Mouse (Mus musculus) C3H10T1/2 (cell line): ENCODE data around the gene Csdc2. TPM values are rescaled to one million over a fixed set of nuclear protein-coding genes. Genes with fewer than 3 reads are reported as not detected.

Source experiments
- polyA plus RNA-seq, 2 experiments: library from polyadenylated mRNA; unstranded; fragments of >200 nt; fragmentation: generic; extraction: Trizol; gene quantifications; one replicate each; pipeline ENCODE4 v1.2.1; 2012; ENCODE audit warnings: missing spikeins in 2 of 2

Gene Csdc2
- polyA plus RNA-seq, result 1 to 10 TPM in 1 of 2 experiments, under 1 TPM in 1; 0.05 to 2.0 TPM

GRCm38 (mm10) chr15:81936679-81937078 lies at the start of gene Csdc2:
TSS of gene Csdc2 (plus strand) at chr15:81936759.

GRCm38 (mm10) chr15:81925760-81926445 lies 10.7 kb upstream of the Csdc2 start, which contains the start of gene Polr3h:
TSS of gene Polr3h (minus strand) at chr15:81926240.

GRCm38 (mm10) chr15:81960171-81961077 lies 23.9 kb downstream of the Csdc2 start, which contains the start of gene Pmm1:
TSS of gene Pmm1 (minus strand) at chr15:81960930.

GRCm38 (mm10) chr15:81980321-81980720 lies 43.8 kb downstream of the Csdc2 start, which contains the start of gene 1700029P11Rik:
TSS of gene 1700029P11Rik (plus strand) at chr15:81980540.

GRCm38 (mm10) chr15:81987646-81988045 lies 51.1 kb downstream of the Csdc2 start, which contains the start of gene Xrcc6:
TSS of gene Xrcc6 (plus strand) at chr15:81987835.

Other genes with a start within 250 kb of the Csdc2 start
- 1 to 10 TPM in 1 of 2 experiments, under 1 TPM in 1; 0.32 to 6.5 TPM for gene Chadl, start 239.5 kb upstream of the Csdc2 start, polyA plus RNA-seq
- gene Zc3h7b, start 191.7 kb upstream of the Csdc2 start, polyA plus RNA-seq, result 10 to 100 TPM; 14.3 to 57.3 TPM
- 100 to 1,000 TPM in 1 of 2 experiments, 10 to 100 TPM in 1; 95.4 to 107 TPM for gene Rangap1, start 191.2 kb upstream of the Csdc2 start, polyA plus RNA-seq
- 100 to 1,000 TPM in 1 of 2 experiments, 10 to 100 TPM in 1; 13.0 to 103 TPM for gene Tef, start 134.3 kb upstream of the Csdc2 start, polyA plus RNA-seq
- 10 to 100 TPM in 1 of 2 experiments, 1 to 10 TPM in 1; 4.6 to 27.0 TPM for gene Tob2, start 78.0 kb upstream of the Csdc2 start, polyA plus RNA-seq
- 100 to 1,000 TPM in 1 of 2 experiments, 10 to 100 TPM in 1; 74.6 to 139 TPM for gene Phf5a, start 64.8 kb upstream of the Csdc2 start, polyA plus RNA-seq
- gene Aco2, start 64.5 kb upstream of the Csdc2 start, polyA plus RNA-seq, result 100 to 1,000 TPM; 146 to 306 TPM
- 100 to 1,000 TPM; 125 to 258 TPM for gene Polr3h, start 10.5 kb upstream of the Csdc2 start, polyA plus RNA-seq
- gene Pmm1, start 24.2 kb downstream of the Csdc2 start, polyA plus RNA-seq, result 100 to 1,000 TPM; 110 to 119 TPM
- gene 1700029P11Rik, start 43.8 kb downstream of the Csdc2 start, polyA plus RNA-seq, result not detected
- gene Xrcc6, start 51.1 kb downstream of the Csdc2 start, polyA plus RNA-seq, result 10 to 100 TPM; 23.7 to 40.7 TPM
- gene Desi1, start 97.1 kb downstream of the Csdc2 start, polyA plus RNA-seq, result 10 to 100 TPM; 28.2 to 46.7 TPM
- gene Snu13, start 110.8 kb downstream of the Csdc2 start, polyA plus RNA-seq, result 100 to 1,000 TPM; 121 to 181 TPM
- under 1 TPM in 1 of 2 experiments, not detected in 1; 0.01 TPM for gene 4930407I10Rik, start 122.4 kb downstream of the Csdc2 start, polyA plus RNA-seq
- under 1 TPM in 1 of 2 experiments, not detected in 1; 0.01 TPM for gene Mei1, start 133.2 kb downstream of the Csdc2 start, polyA plus RNA-seq
- 10 to 100 TPM in 1 of 2 experiments, 1 to 10 TPM in 1; 6.5 to 13.8 TPM for gene Ccdc134, start 191.2 kb downstream of the Csdc2 start, polyA plus RNA-seq
- gene Srebf2, start 210.4 kb downstream of the Csdc2 start, polyA plus RNA-seq, result 100 to 1,000 TPM in 1 of 2 experiments, 10 to 100 TPM in 1; 70.2 to 128 TPM